20 mouse cellular contexts compared by ENCODE assay signal in genomic region chr4:42184980-42185372, GRCm38 (mm10). TPM values are rescaled to one million over a fixed set of nuclear protein-coding genes. Genes with fewer than 3 reads are reported as not detected.
DNase-seq lines count a peak whose midpoint lies in the region; ATAC-seq and TF ChIP-seq lines count a peak whose summit lies in the region.
"Not testable (repeated sequence)": the region's sequence is repeated elsewhere in the genome, so short reads cannot be mapped to it uniquely, and the experiment has no call there.
"Had no signal": no experiment of that assay in that cellular context is flagged by ENCODE, and none has a peak within 500 bp of the region (broad histone marks: within the 10 kb centered on the region; RNA-seq: fewer than 3 reads in every experiment).

No protein-coding gene starts in this region.

- H3K4me3 ChIP-seq in forebrain, embryonic 14.5 days (ENCODE audit: low read depth, low read length); heart, embryonic 15.5 days; hindbrain, embryonic 15.5 days; kidney, embryonic 14.5 days (ENCODE audit: low read length); lung, embryonic 16.5 days (ENCODE audit: low read length); midbrain, postnatal 0 days (ENCODE audit: low read depth, low read length): not testable (repeated sequence)

- CTCF ChIA-PET in Patski (lab: Charles Lee) = not testable (repeated sequence)

- not testable (repeated sequence) for H3K27ac ChIP-seq in forebrain, embryonic 14.5 days (ENCODE audit: low read depth, low read length); heart, embryonic 15.5 days; hindbrain, embryonic 15.5 days (replicated peaks); kidney, embryonic 14.5 days (ENCODE audit: low read depth, low read length); lung, embryonic 16.5 days (ENCODE audit: low read length); midbrain, postnatal 0 days (ENCODE audit: low read depth, low read length)

- not testable (repeated sequence) for DNase-seq in Patski (ENCODE audit: low read depth, low spot score); forebrain, embryonic 14.5 days (ENCODE audit: low spot score); midbrain, postnatal 0 days (ENCODE audit: low spot score)

- POLR2A ChIA-PET in Patski (lab: Charles Lee) = not testable (repeated sequence)

- not testable (repeated sequence) for H3K4me1 ChIP-seq in forebrain, embryonic 14.5 days (ENCODE audit: control insufficient read depth, insufficient read depth, low read length); heart, embryonic 15.5 days (replicated peaks); hindbrain, embryonic 15.5 days (replicated peaks); kidney, embryonic 14.5 days (ENCODE audit: control insufficient read depth, insufficient read depth, low read length); lung, embryonic 16.5 days (replicated peaks; ENCODE audit: control insufficient read depth, insufficient read depth, low read length); midbrain, postnatal 0 days (ENCODE audit: insufficient read depth, low read length)

- H3K4me2 ChIP-seq in forebrain, embryonic 14.5 days (ENCODE audit: low read length); heart, embryonic 15.5 days; hindbrain, embryonic 15.5 days; kidney, embryonic 14.5 days (replicated peaks; ENCODE audit: low read depth, low read length); lung, embryonic 16.5 days (ENCODE audit: low read depth, low read length); midbrain, postnatal 0 days (ENCODE audit: low read depth, low read length, poor library complexity, severe bottlenecking): not testable (repeated sequence)

- not testable (repeated sequence) for H3K9ac ChIP-seq in forebrain, embryonic 14.5 days (ENCODE audit: low read length); heart, embryonic 15.5 days; hindbrain, embryonic 15.5 days; kidney, embryonic 14.5 days (ENCODE audit: low read depth, low read length); lung, embryonic 16.5 days (ENCODE audit: low read length); midbrain, postnatal 0 days (replicated peaks; ENCODE audit: low read length, poor library complexity, severe bottlenecking)

- H3K36me3 ChIP-seq in forebrain, embryonic 14.5 days (ENCODE audit: control insufficient read depth, insufficient read depth, low read length); heart, embryonic 15.5 days; hindbrain, embryonic 15.5 days; kidney, embryonic 14.5 days (ENCODE audit: control insufficient read depth, insufficient read depth, low read length); lung, embryonic 16.5 days (ENCODE audit: control insufficient read depth, insufficient read depth, low read length); midbrain, postnatal 0 days (ENCODE audit: insufficient read depth, low read length): not testable (repeated sequence)

- not testable (repeated sequence) for TF ChIP-seq CTCF in Patski (IDR thresholded peaks at IDR 0.05); midbrain, postnatal 0 days (IDR thresholded peaks at IDR 0.05)

- WGBS in forebrain, embryonic 14.5 days = no CpG with 5 or more reads among the region's 25 CpGs
- no CpG with 5 or more reads among the region's 25 CpGs for WGBS in heart, embryonic 15.5 days
- WGBS in hindbrain, embryonic 15.5 days = no CpG with 5 or more reads among the region's 25 CpGs
- WGBS in kidney, embryonic 14.5 days = no CpG with 5 or more reads among the region's 25 CpGs
- WGBS in lung, embryonic 16.5 days = no CpG with 5 or more reads among the region's 25 CpGs
- no CpG with 5 or more reads among the region's 25 CpGs for WGBS in midbrain, postnatal 0 days

- not testable (repeated sequence) for H3K27me3 ChIP-seq in Patski; forebrain, embryonic 14.5 days (replicated peaks; ENCODE audit: control insufficient read depth, insufficient read depth, low read length); heart, embryonic 15.5 days; hindbrain, embryonic 15.5 days; kidney, embryonic 14.5 days (ENCODE audit: control insufficient read depth, insufficient read depth, low read length); lung, embryonic 16.5 days (ENCODE audit: control insufficient read depth, insufficient read depth, low read depth, low read length); midbrain, postnatal 0 days (ENCODE audit: insufficient read depth, low read length)

- in situ Hi-C loops in Patski (cut with MboI; ENCODE audit: low pct_unique_long_range_greater_than_20kb) = not testable (repeated sequence)

- not testable (repeated sequence) for H3K9me3 ChIP-seq in forebrain, embryonic 14.5 days (replicated peaks; ENCODE audit: control insufficient read depth, low read length); heart, embryonic 15.5 days (replicated peaks); hindbrain, embryonic 15.5 days; kidney, embryonic 14.5 days (ENCODE audit: control insufficient read depth, low read length); lung, embryonic 16.5 days (ENCODE audit: control insufficient read depth, low read length); midbrain, postnatal 0 days (ENCODE audit: low read length)

- peak; percentile 21 for ATAC-seq in Patski
- ATAC-seq in forebrain, embryonic 14.5 days = peak; percentile 71
- 0 out of 2 replicates have a peak, but pooled peaks have one; percentile 10 for ATAC-seq in heart, embryonic 15.5 days (replicated peaks; ENCODE audit: insufficient number of reproducible peaks, insufficient read depth, low FRiP score, low read depth)
- peak; percentile 61 for ATAC-seq in hindbrain, embryonic 15.5 days (ENCODE audit: low FRiP score, low read depth)
- peak; percentile 86 for ATAC-seq in kidney, embryonic 14.5 days (ENCODE audit: low FRiP score, low TSS enrichment)
- ATAC-seq in lung, embryonic 16.5 days (ENCODE audit: low read depth) = peak; percentile 71
- ATAC-seq in midbrain, postnatal 0 days (ENCODE audit: low FRiP score) = peak; percentile 38

RNA-seq across cellular contexts. Expression of gene Gm13305, which starts 16.6 kb away (rescaled TPM):
- 14.7 TPM for polyA plus RNA-seq in Patski (2021)
- not detected in 2 replicates for polyA plus RNA-seq in forebrain, embryonic 14.5 days (2014; fragmentation: Nextera tagmentation; extraction: Ambion mirVana)
- polyA plus RNA-seq in heart, embryonic 15.5 days (2015; fragmentation: Nextera tagmentation; extraction: Ambion mirVana) = 0.59 and 0.90 TPM in 2 replicates
- polyA plus RNA-seq in hindbrain, embryonic 15.5 days (2015; fragmentation: Nextera tagmentation; extraction: Ambion mirVana) = not detected in 2 replicates
- polyA plus RNA-seq in kidney, embryonic 14.5 days (2014; fragmentation: Nextera tagmentation; extraction: Ambion mirVana) = 0.11 TPM in 1 of 2 replicates, not detected in the other
- polyA plus RNA-seq in lung, embryonic 16.5 days (2015; fragmentation: Nextera tagmentation; extraction: Ambion mirVana) = 0.21 and 0.80 TPM in 2 replicates
- not detected in 2 replicates for total RNA-seq in midbrain, postnatal 0 days (2014; rRNA removed)
- polyA plus RNA-seq in midbrain, postnatal 0 days (2015; fragmentation: Nextera tagmentation; extraction: Ambion mirVana) = not detected in 2 replicates
- total RNA-seq: heart, adult 8-10 months; hematopoietic stem cell, adult 5-6 weeks; neutrophil, adult 5-6 weeks had no signal
- polyA plus RNA-seq: embryonic facial prominence, embryonic 11.5 days; macrophage had no signal

RNA-seq across cellular contexts. Expression of gene Gm13306, which starts 31.7 kb away (rescaled TPM):
- 0.50 TPM for polyA plus RNA-seq in Patski (2021)
- polyA plus RNA-seq in forebrain, embryonic 14.5 days (2014; fragmentation: Nextera tagmentation; extraction: Ambion mirVana) = 1.6 TPM in 1 of 2 replicates, not detected in the other
- polyA plus RNA-seq in heart, embryonic 15.5 days (2015; fragmentation: Nextera tagmentation; extraction: Ambion mirVana) = 1.3 TPM in 1 of 2 replicates, not detected in the other
- 3.4 and 3.6 TPM in 2 replicates for polyA plus RNA-seq in hindbrain, embryonic 15.5 days (2015; fragmentation: Nextera tagmentation; extraction: Ambion mirVana)
- not detected in 2 replicates for polyA plus RNA-seq in kidney, embryonic 14.5 days (2014; fragmentation: Nextera tagmentation; extraction: Ambion mirVana)
- 0.65 TPM in 1 of 2 replicates, not detected in the other for polyA plus RNA-seq in lung, embryonic 16.5 days (2015; fragmentation: Nextera tagmentation; extraction: Ambion mirVana)
- total RNA-seq in midbrain, postnatal 0 days (2014; rRNA removed) = 2.0 and 5.5 TPM in 2 replicates
- polyA plus RNA-seq in midbrain, postnatal 0 days (2015; fragmentation: Nextera tagmentation; extraction: Ambion mirVana) = 6.3 and 10.6 TPM in 2 replicates
- total RNA-seq: gastrocnemius, adult 2 months; heart, adult 8-10 months; hematopoietic stem cell, adult 5-6 weeks; neutrophil, adult 5-6 weeks had no signal
- polyA plus RNA-seq: embryonic facial prominence, embryonic 11.5 days; erythroblast, embryonic 14.5 days; limb, embryonic 15.5 days; liver, embryonic 14.5 days; lung, postnatal 0 days; macrophage had no signal

RNA-seq across cellular contexts. Expression of gene Gm10600, which starts 55.5 kb away (rescaled TPM):
- not detected for polyA plus RNA-seq in Patski (2021)
- not detected in 2 replicates for polyA plus RNA-seq in forebrain, embryonic 14.5 days (2014; fragmentation: Nextera tagmentation; extraction: Ambion mirVana)
- not detected in 2 replicates for polyA plus RNA-seq in heart, embryonic 15.5 days (2015; fragmentation: Nextera tagmentation; extraction: Ambion mirVana)
- polyA plus RNA-seq in hindbrain, embryonic 15.5 days (2015; fragmentation: Nextera tagmentation; extraction: Ambion mirVana) = not detected in 2 replicates
- polyA plus RNA-seq in kidney, embryonic 14.5 days (2014; fragmentation: Nextera tagmentation; extraction: Ambion mirVana) = not detected in 2 replicates
- polyA plus RNA-seq in lung, embryonic 16.5 days (2015; fragmentation: Nextera tagmentation; extraction: Ambion mirVana) = not detected in 2 replicates
- not detected in 2 replicates for total RNA-seq in midbrain, postnatal 0 days (2014; rRNA removed)
- polyA plus RNA-seq in midbrain, postnatal 0 days (2015; fragmentation: Nextera tagmentation; extraction: Ambion mirVana) = not detected in 2 replicates
- total RNA-seq: hematopoietic stem cell, adult 5-6 weeks; neutrophil, adult 5-6 weeks had no signal
- polyA plus RNA-seq: embryonic facial prominence, embryonic 11.5 days; erythroblast, embryonic 14.5 days; frontal cortex, adult 2 months; heart, postnatal 0 days; liver, embryonic 14.5 days; lung, postnatal 0 days; macrophage; stomach, embryonic 15.5 days had no signal

Comparison
In these comparisons a context has a peak if more than half of its experiments do, and no peak if none do; other contexts are left out.
1. ATAC-seq: peak in every context shown above with its lines; median percentile 86 in kidney, embryonic 14.5 days; 71 in forebrain, embryonic 14.5 days; 71 in lung, embryonic 16.5 days; 61 in hindbrain, embryonic 15.5 days; 38 in midbrain, postnatal 0 days; 21 in Patski; 10 in heart, embryonic 15.5 days.